Mouse (Mus musculus) small intestine, adult 2 months (tissue): ENCODE measurements around the gene Eif5a2.

ENCODE experiments used
- CTCF ChIP-seq: fragments of 200-500 bp; IDR thresholded peaks from 2 replicates; pipeline ENCODE4 v1.5.1; 2012; ENCODE audit warnings: low read depth, mild to moderate bottlenecking, control low read depth, inconsistent platforms, low read length, moderate library complexity, mixed read lengths; ENCODE audit not compliant: insufficient replicate concordance, insufficient read length; ENCODE audit errors: extremely low read depth
- POLR2A ChIP-seq: fragments of 200-500 bp; IDR thresholded peaks from 2 replicates; pipeline ENCODE4 v1.6.1; 2012; ENCODE audit warnings: low read depth, mild to moderate bottlenecking, control low read depth, inconsistent platforms, low read length, moderate library complexity

GRCm38 (mm10) chr3:28814361-28814760 is 33.3 kb downstream of the Eif5a2 start:
- TF ChIP-seq POLR2A = no peak
- TF ChIP-seq CTCF = no peak
